Mouse (Mus musculus): Measurements from ENCODE around the gene Mars. TPM values are rescaled to one million over a fixed set of nuclear protein-coding genes. Genes with fewer than 3 reads are reported as not detected.
"Not testable (repeated sequence)": the region's sequence is repeated elsewhere in the genome, so short reads cannot be mapped to it uniquely, and the experiment has no call there.

Mars gene
- polyA plus RNA-seq, 1 experiment from 2014 or later, result 104 TPM

- no peak for ATAC-seq (replicated peaks; ENCODE audit: insufficient number of reproducible peaks, low FRiP score, low TSS enrichment)
- WGBS (ENCODE audit: insufficient replicate concordance), result 85% methylated on average over 3 of the region's 3 CpGs
These were observed 10.0 kb upstream of the Mars start, which contains the start of gene Arhgap9 for GRCm38 (mm10) chr10:127321621-127322020. Gene Arhgap9 (plus strand): TSS chr10:127321964.

GRCm38 (mm10) chr10:127319969-127320368 is 8.4 kb upstream of the Mars start:
- Histone ChIP-seq H3K27ac (ENCODE audit: low read depth, low read length) (no peak overlapping the region), H3K9ac (ENCODE audit: low read depth, low read length) (no peak overlapping the region), H3K27me3 (ENCODE audit: control insufficient read depth, insufficient read depth, low read length) (peaks cover 29% of the 10 kb centered on the region), H3K4me1 (ENCODE audit: control insufficient read depth, insufficient read depth, low read length) (no peaks in the 10 kb centered on the region; the same call in 1 of the 2 replicates), H3K9me3 (replicated peaks; ENCODE audit: control insufficient read depth, low read length) (no peaks in the 10 kb centered on the region), H3K4me2 (no peak overlapping the region), H3K4me3 (ENCODE audit: low read depth, low read length) (no peak overlapping the region), H3K36me3 (ENCODE audit: control insufficient read depth, insufficient read depth, low read length) (no peaks in the 10 kb centered on the region)
- WGBS (ENCODE audit: insufficient replicate concordance), result 71% methylated on average over 7 of the region's 7 CpGs
- no peak for ATAC-seq (replicated peaks; ENCODE audit: insufficient number of reproducible peaks, low FRiP score, low TSS enrichment)

More at GRCm38 (mm10) chr10:127321621-127322020, 10.0 kb upstream of the Mars start, which contains the start of gene Arhgap9:
- H3K4me3 ChIP-seq (ENCODE audit: low read depth, low read length), result no peak within 1 kb of the TSS
- H3K36me3 ChIP-seq (ENCODE audit: control insufficient read depth, insufficient read depth, low read length), result no peaks in the 10 kb centered on the region
- no peak within 1 kb of the TSS for H3K9ac ChIP-seq (ENCODE audit: low read depth, low read length)
- peaks cover 46% of the 10 kb centered on the region for H3K27me3 ChIP-seq (ENCODE audit: control insufficient read depth, insufficient read depth, low read length)
- no peaks in the 10 kb centered on the region for H3K9me3 ChIP-seq (replicated peaks; ENCODE audit: control insufficient read depth, low read length)
- H3K4me1 ChIP-seq (ENCODE audit: control insufficient read depth, insufficient read depth, low read length), result peaks cover 9% of the 10 kb centered on the region
- no peak within 1 kb of the TSS for H3K4me2 ChIP-seq
- H3K27ac ChIP-seq (ENCODE audit: low read depth, low read length), result no peak within 1 kb of the TSS

- Histone ChIP-seq H3K4me1 (ENCODE audit: control insufficient read depth, insufficient read depth, low read length) (no peaks in the 10 kb centered on the region; the same call in 1 of the 2 replicates), H3K4me3 (ENCODE audit: low read depth, low read length) (no peak overlapping the region), H3K36me3 (ENCODE audit: control insufficient read depth, insufficient read depth, low read length) (no peaks in the 10 kb centered on the region), H3K4me2 (no peak overlapping the region), H3K9me3 (replicated peaks; ENCODE audit: control insufficient read depth, low read length) (no peaks in the 10 kb centered on the region), H3K27ac (ENCODE audit: low read depth, low read length) (no peak overlapping the region), H3K9ac (ENCODE audit: low read depth, low read length) (no peak overlapping the region), H3K27me3 (ENCODE audit: control insufficient read depth, insufficient read depth, low read length) (peaks cover 14% of the 10 kb centered on the region; the same call in 1 of the 2 replicates)
- 48% methylated on average over 4 of the region's 4 CpGs for WGBS (ENCODE audit: insufficient replicate concordance)
- no peak for ATAC-seq (replicated peaks; ENCODE audit: insufficient number of reproducible peaks, low FRiP score, low TSS enrichment)
These were observed 6.4 kb upstream of the Mars start for GRCm38 (mm10) chr10:127318009-127318408.

- H3K4me2 ChIP-seq, result no peak overlapping the region
- ATAC-seq (replicated peaks; ENCODE audit: insufficient number of reproducible peaks, low FRiP score, low TSS enrichment), result no peak
- H3K9me3 ChIP-seq (replicated peaks; ENCODE audit: control insufficient read depth, low read length), result no peaks in the 10 kb centered on the region
- no peak overlapping the region for H3K27ac ChIP-seq (ENCODE audit: low read depth, low read length)
- H3K4me1 ChIP-seq (ENCODE audit: control insufficient read depth, insufficient read depth, low read length), result no peaks in the 10 kb centered on the region; the same call in 1 of the 2 replicates
- WGBS (ENCODE audit: insufficient replicate concordance), result 63% methylated on average over 2 of the region's 2 CpGs
- no peak overlapping the region for H3K9ac ChIP-seq (ENCODE audit: low read depth, low read length)
- H3K36me3 ChIP-seq (ENCODE audit: control insufficient read depth, insufficient read depth, low read length), result no peaks in the 10 kb centered on the region
- H3K27me3 ChIP-seq (ENCODE audit: control insufficient read depth, insufficient read depth, low read length), result peaks cover 9% of the 10 kb centered on the region; the same call in 1 of the 2 replicates
- no peak overlapping the region for H3K4me3 ChIP-seq (ENCODE audit: low read depth, low read length)
These were observed 5.7 kb upstream of the Mars start for GRCm38 (mm10) chr10:127317277-127317676.

- H3K36me3 ChIP-seq (ENCODE audit: control insufficient read depth, insufficient read depth, low read length); H3K4me3 ChIP-seq (ENCODE audit: low read depth, low read length); H3K27ac ChIP-seq (ENCODE audit: low read depth, low read length); H3K9me3 ChIP-seq (replicated peaks; ENCODE audit: control insufficient read depth, low read length); ATAC-seq (replicated peaks; ENCODE audit: insufficient number of reproducible peaks, low FRiP score, low TSS enrichment); H3K9ac ChIP-seq (ENCODE audit: low read depth, low read length); H3K27me3 ChIP-seq (ENCODE audit: control insufficient read depth, insufficient read depth, low read length); H3K4me2 ChIP-seq; H3K4me1 ChIP-seq (ENCODE audit: control insufficient read depth, insufficient read depth, low read length): not testable (repeated sequence)
- 75% methylated on average over 1 of the region's 1 CpGs for WGBS (ENCODE audit: insufficient replicate concordance)
These were observed 3.4 kb upstream of the Mars start for GRCm38 (mm10) chr10:127314950-127315349.

GRCm38 (mm10) chr10:127313516-127313915 is 1.9 kb upstream of the Mars start:
- H3K4me1 ChIP-seq (ENCODE audit: control insufficient read depth, insufficient read depth, low read length); H3K27ac ChIP-seq (ENCODE audit: low read depth, low read length); H3K4me3 ChIP-seq (ENCODE audit: low read depth, low read length); H3K4me2 ChIP-seq; H3K27me3 ChIP-seq (ENCODE audit: control insufficient read depth, insufficient read depth, low read length); H3K36me3 ChIP-seq (ENCODE audit: control insufficient read depth, insufficient read depth, low read length); H3K9ac ChIP-seq (ENCODE audit: low read depth, low read length); H3K9me3 ChIP-seq (replicated peaks; ENCODE audit: control insufficient read depth, low read length); ATAC-seq (replicated peaks; ENCODE audit: insufficient number of reproducible peaks, low FRiP score, low TSS enrichment): not testable (repeated sequence)
- 93% methylated on average over 5 of the region's 5 CpGs for WGBS (ENCODE audit: insufficient replicate concordance)

- Histone ChIP-seq H3K9ac (ENCODE audit: low read depth, low read length) (no peak overlapping the region), H3K4me2 (no peak overlapping the region), H3K4me1 (ENCODE audit: control insufficient read depth, insufficient read depth, low read length) (peaks cover 6% of the 10 kb centered on the region), H3K27me3 (ENCODE audit: control insufficient read depth, insufficient read depth, low read length) (no peaks in the 10 kb centered on the region), H3K27ac (ENCODE audit: low read depth, low read length) (no peak overlapping the region), H3K9me3 (replicated peaks; ENCODE audit: control insufficient read depth, low read length) (no peaks in the 10 kb centered on the region), H3K4me3 (ENCODE audit: low read depth, low read length) (no peak overlapping the region), H3K36me3 (ENCODE audit: control insufficient read depth, insufficient read depth, low read length) (peaks cover 9% of the 10 kb centered on the region)
- ATAC-seq (replicated peaks; ENCODE audit: insufficient number of reproducible peaks, low FRiP score, low TSS enrichment), result no peak
- 55% methylated on average over 4 of the region's 4 CpGs for WGBS (ENCODE audit: insufficient replicate concordance)
These were observed 1.3 kb upstream of the Mars start for GRCm38 (mm10) chr10:127312858-127313257.

- Histone ChIP-seq H3K4me3 (ENCODE audit: low read depth, low read length) (peak overlapping the region; percentile 94), H3K27ac (ENCODE audit: low read depth, low read length) (peak overlapping the region; percentile 43; the same call in 1 of the 2 replicates), H3K4me1 (ENCODE audit: control insufficient read depth, insufficient read depth, low read length) (peaks cover 6% of the 10 kb centered on the region), H3K36me3 (ENCODE audit: control insufficient read depth, insufficient read depth, low read length) (peaks cover 15% of the 10 kb centered on the region), H3K9me3 (replicated peaks; ENCODE audit: control insufficient read depth, low read length) (no peaks in the 10 kb centered on the region), H3K9ac (ENCODE audit: low read depth, low read length) (peak overlapping the region; percentile 69; the same call in 1 of the 2 replicates), H3K4me2 (peak overlapping the region; percentile 79), H3K27me3 (ENCODE audit: control insufficient read depth, insufficient read depth, low read length) (no peaks in the 10 kb centered on the region)
- peak; percentile 24; the same call in 1 of the 2 replicates for ATAC-seq (replicated peaks; ENCODE audit: insufficient number of reproducible peaks, low FRiP score, low TSS enrichment)
- WGBS (ENCODE audit: insufficient replicate concordance), result under 1% methylated on average over 4 of the region's 4 CpGs
These were observed 730 bp upstream of the Mars start for GRCm38 (mm10) chr10:127312356-127312676.
